Mouse (Mus musculus): ENCODE results near the gene Rabif.
"Not testable (repeated sequence)": the region's sequence is repeated elsewhere in the genome, so short reads cannot be mapped to it uniquely, and the experiment has no call there.

Rabif gene

GRCm38 (mm10) chr1:134494428-134495215 lies at the start of gene Rabif:
Rabif (plus strand) TSS chr1:134494648.
- DNase-seq (ENCODE audit: low spot score), result peak; percentile 99

- DNase-seq (ENCODE audit: low spot score), result no peak
Observed at GRCm38 (mm10) chr1:134445418-134445817, 49.0 kb upstream of the Rabif start.

- not testable (repeated sequence) for DNase-seq (ENCODE audit: low spot score)
Observed at GRCm38 (mm10) chr1:134448537-134448936, 45.9 kb upstream of the Rabif start.

GRCm38 (mm10) chr1:134450201-134450600 lies 44.2 kb upstream of the Rabif start:
- no peak for DNase-seq (ENCODE audit: low spot score)

- DNase-seq (ENCODE audit: low spot score), result peak; percentile 72
Observed at GRCm38 (mm10) chr1:134450986-134451385, 43.5 kb upstream of the Rabif start.

GRCm38 (mm10) chr1:134454904-134455824 lies 39.3 kb upstream of the Rabif start, which contains the start of gene Klhl12:
Klhl12 (plus strand) TSS chr1:134455531.
- DNase-seq (ENCODE audit: low spot score), result peak; percentile 89

- no peak for DNase-seq (ENCODE audit: low spot score)
Observed at GRCm38 (mm10) chr1:134456060-134456459, 38.4 kb upstream of the Rabif start.

GRCm38 (mm10) chr1:134458139-134458727 lies 36.2 kb upstream of the Rabif start:
- no peak for DNase-seq (ENCODE audit: low spot score)

GRCm38 (mm10) chr1:134460294-134461284 lies 33.9 kb upstream of the Rabif start:
- DNase-seq (ENCODE audit: low spot score), result no peak

GRCm38 (mm10) chr1:134484623-134485022 lies 9.8 kb upstream of the Rabif start:
- no peak for DNase-seq (ENCODE audit: low spot score)

- no peak for DNase-seq (ENCODE audit: low spot score)
Observed at GRCm38 (mm10) chr1:134490903-134491801, 3.3 kb upstream of the Rabif start.

GRCm38 (mm10) chr1:134492276-134492675 lies 2.2 kb upstream of the Rabif start:
- DNase-seq (ENCODE audit: low spot score), result no peak

GRCm38 (mm10) chr1:134493496-134493895 lies 952 bp upstream of the Rabif start:
- no peak for DNase-seq (ENCODE audit: low spot score)

- DNase-seq (ENCODE audit: low spot score), result no peak
Observed at GRCm38 (mm10) chr1:134493956-134494355, 492 bp upstream of the Rabif start.

GRCm38 (mm10) chr1:134495216-134495539 lies 730 bp downstream of the Rabif start:
- DNase-seq (ENCODE audit: low spot score), result no peak

- DNase-seq (ENCODE audit: low spot score), result no peak
Observed at GRCm38 (mm10) chr1:134495991-134496390, 1.5 kb downstream of the Rabif start.

- DNase-seq (ENCODE audit: low spot score), result no peak
Observed at GRCm38 (mm10) chr1:134500916-134501315, 6.5 kb downstream of the Rabif start.

GRCm38 (mm10) chr1:134506201-134506600 lies 11.8 kb downstream of the Rabif start:
- no peak for DNase-seq (ENCODE audit: low spot score)

GRCm38 (mm10) chr1:134510018-134510417 lies 15.6 kb downstream of the Rabif start:
- no peak for DNase-seq (ENCODE audit: low spot score)

- peak; percentile 41 for DNase-seq (ENCODE audit: low spot score)
Observed at GRCm38 (mm10) chr1:134512183-134512582, 17.7 kb downstream of the Rabif start.
